Mouse (Mus musculus) embryonic facial prominence, embryonic 13.5 days (tissue): Measurements from ENCODE around the gene Slc36a4. TPM values are rescaled to one million over a fixed set of nuclear protein-coding genes. Genes with fewer than 3 reads are reported as not detected.
A peak's percentile ranks its signal among the peaks of the same experiment; 100 is the strongest.

ENCODE experiments used
- ATAC-seq: fragments of 200-750 bp; cut with Nextera tagmentation; 2 replicates; pipeline ENCODE4 v1.8.0; 2017; ENCODE audit warnings: low read depth; ENCODE audit not compliant: insufficient number of reproducible peaks, insufficient read depth, low FRiP score, low TSS enrichment
- H3K27ac ChIP-seq: fragments of 300-500 bp; sonication (generic); 2 replicates; pipeline ENCODE4 v1.5.1; 2015; ENCODE audit warnings: moderate library complexity, mild to moderate bottlenecking, inconsistent platforms
- H3K27me3 ChIP-seq: fragments of 300-500 bp; sonication (generic); 2 replicates; pipeline ENCODE4 v1.6.1; 2015; ENCODE audit warnings: mild to moderate bottlenecking, inconsistent platforms
- H3K36me3 ChIP-seq: fragments of 300-500 bp; sonication (generic); 2 replicates; pipeline ENCODE4 v1.6.1; 2015; ENCODE audit warnings: mild to moderate bottlenecking, inconsistent platforms
- H3K4me1 ChIP-seq: fragments of 300-500 bp; sonication (generic); 2 replicates; pipeline ENCODE4 v1.6.1; 2015; ENCODE audit warnings: inconsistent platforms
- H3K4me2 ChIP-seq: fragments of 300-500 bp; sonication (generic); 2 replicates; pipeline ENCODE4 v1.6.1; 2015; ENCODE audit warnings: moderate library complexity, mild to moderate bottlenecking, inconsistent platforms
- H3K4me3 ChIP-seq: fragments of 300-500 bp; sonication (generic); 2 replicates; pipeline ENCODE4 v1.5.1; 2015; ENCODE audit warnings: mild to moderate bottlenecking, inconsistent platforms
- H3K9ac ChIP-seq: fragments of 300-500 bp; sonication (generic); 2 replicates; pipeline ENCODE4 v1.6.1; 2015; ENCODE audit warnings: mild to moderate bottlenecking, inconsistent platforms
- H3K9me3 ChIP-seq: fragments of 300-500 bp; sonication (generic); 2 replicates; pipeline ENCODE4 v1.6.1; 2016; ENCODE audit warnings: inconsistent platforms
- WGBS: fragments of 180-500 bp; shearing (Covaris S2); methylation state at CpG from one replicate; pipeline ENCODE4 v1.1.7; 2015; ENCODE audit warnings: mixed read lengths; 5-methylcytosine and 5-hydroxymethylcytosine counted together
- polyA plus RNA-seq: library from polyadenylated mRNA; unstranded; fragments of >200 nt; fragmentation: Nextera tagmentation; extraction: Ambion mirVana; gene quantifications from 2 replicates; pipeline ENCODE4 v1.2.1, GENCODE M21; 2015

Slc36a4 gene
- polyA plus RNA-seq, 1 experiment from 2014 or later: 19.1 TPM

GRCm38 (mm10) chr9:15708979-15709598 is 449 bp upstream of the Slc36a4 start:
- WGBS: 17% methylated on average over 14 of the region's 14 CpGs
- H3K4me2 ChIP-seq: peak overlapping the region; percentile 74
- H3K9me3 ChIP-seq: no peaks in the 10 kb centered on the region
- H3K4me1 ChIP-seq: peaks cover 28% of the 10 kb centered on the region
- no peaks in the 10 kb centered on the region for H3K27me3 ChIP-seq
- peak overlapping the region; percentile 81 for H3K27ac ChIP-seq
- peak overlapping the region; percentile 71 for H3K4me3 ChIP-seq
- peak overlapping the region; percentile 87 for H3K9ac ChIP-seq
- peaks cover 4% of the 10 kb centered on the region; the same call in 1 of the 2 replicates for H3K36me3 ChIP-seq
- ATAC-seq: peak; percentile 33; the same call in 1 of the 2 replicates

- no peak for ATAC-seq
- Histone ChIP-seq H3K4me3 (peak overlapping the region; percentile 71), H3K9me3 (no peaks in the 10 kb centered on the region), H3K27ac (no peak overlapping the region), H3K4me2 (peak overlapping the region; percentile 74), H3K9ac (peak overlapping the region; percentile 87; the same call in 1 of the 2 replicates), H3K4me1 (peaks cover 28% of the 10 kb centered on the region), H3K27me3 (no peaks in the 10 kb centered on the region), H3K36me3 (peaks cover 4% of the 10 kb centered on the region; the same call in 1 of the 2 replicates)
- 89% methylated on average over 13 of the region's 13 CpGs for WGBS
Measured at GRCm38 (mm10) chr9:15710821-15711565, 1.5 kb downstream of the Slc36a4 start.

- no peak for ATAC-seq
- H3K4me1 ChIP-seq: peaks cover 28% of the 10 kb centered on the region
- no peak overlapping the region for H3K4me2 ChIP-seq
- peak overlapping the region; percentile 87; the same call in 1 of the 2 replicates for H3K9ac ChIP-seq
- no peak overlapping the region for H3K4me3 ChIP-seq
- H3K27ac ChIP-seq: no peak overlapping the region
- no peaks in the 10 kb centered on the region for H3K27me3 ChIP-seq
- WGBS: 91% methylated on average over 7 of the region's 7 CpGs
- H3K36me3 ChIP-seq: peaks cover 4% of the 10 kb centered on the region; the same call in 1 of the 2 replicates
- H3K9me3 ChIP-seq: no peaks in the 10 kb centered on the region
Measured at GRCm38 (mm10) chr9:15711676-15712075, 2.1 kb downstream of the Slc36a4 start.

GRCm38 (mm10) chr9:15714792-15715191 is 5.3 kb downstream of the Slc36a4 start:
- no peak for ATAC-seq
- H3K27me3 ChIP-seq: no peaks in the 10 kb centered on the region
- no peak overlapping the region for H3K27ac ChIP-seq
- H3K9me3 ChIP-seq: no peaks in the 10 kb centered on the region
- peaks cover 22% of the 10 kb centered on the region for H3K4me1 ChIP-seq
- H3K4me2 ChIP-seq: no peak overlapping the region
- WGBS: 79% methylated on average over 4 of the region's 4 CpGs
- no peak overlapping the region for H3K4me3 ChIP-seq
- no peak overlapping the region for H3K9ac ChIP-seq
- H3K36me3 ChIP-seq: peaks cover 4% of the 10 kb centered on the region; the same call in 1 of the 2 replicates

GRCm38 (mm10) chr9:15715193-15715989 is 5.9 kb downstream of the Slc36a4 start:
- 83% methylated on average over 11 of the region's 11 CpGs for WGBS
- Histone ChIP-seq H3K9ac (no peak overlapping the region), H3K4me1 (peaks cover 20% of the 10 kb centered on the region), H3K36me3 (peaks cover 4% of the 10 kb centered on the region; the same call in 1 of the 2 replicates), H3K27ac (no peak overlapping the region), H3K4me3 (no peak overlapping the region), H3K27me3 (no peaks in the 10 kb centered on the region), H3K4me2 (no peak overlapping the region), H3K9me3 (no peaks in the 10 kb centered on the region)
- no peak for ATAC-seq

GRCm38 (mm10) chr9:15717363-15717762 is 7.8 kb downstream of the Slc36a4 start:
- Histone ChIP-seq H3K4me3 (no peak overlapping the region), H3K27me3 (no peaks in the 10 kb centered on the region), H3K9me3 (no peaks in the 10 kb centered on the region), H3K27ac (no peak overlapping the region), H3K4me2 (no peak overlapping the region), H3K4me1 (0 out of 2 replicates have a peak, but pooled peaks cover 1% of the 10 kb centered on the region), H3K36me3 (peaks cover 3% of the 10 kb centered on the region), H3K9ac (no peak overlapping the region)
- WGBS: 94% methylated on average over 4 of the region's 4 CpGs
- no peak for ATAC-seq

- Histone ChIP-seq H3K36me3 (peaks cover 12% of the 10 kb centered on the region), H3K4me3 (no peak overlapping the region), H3K27ac (no peak overlapping the region), H3K9me3 (no peaks in the 10 kb centered on the region), H3K9ac (no peak overlapping the region), H3K4me2 (no peak overlapping the region), H3K27me3 (no peaks in the 10 kb centered on the region), H3K4me1 (no peaks in the 10 kb centered on the region)
- ATAC-seq: no peak
- 74% methylated on average over 6 of the region's 6 CpGs for WGBS
Measured at GRCm38 (mm10) chr9:15718295-15718694, 8.8 kb downstream of the Slc36a4 start.

GRCm38 (mm10) chr9:15719594-15719993 is 10.1 kb downstream of the Slc36a4 start:
- peaks cover 25% of the 10 kb centered on the region for H3K36me3 ChIP-seq
- 87% methylated on average over 14 of the region's 14 CpGs for WGBS
- H3K27me3 ChIP-seq: no peaks in the 10 kb centered on the region
- no peaks in the 10 kb centered on the region for H3K4me1 ChIP-seq
- ATAC-seq: no peak
- H3K27ac ChIP-seq: no peak overlapping the region
- H3K9me3 ChIP-seq: no peaks in the 10 kb centered on the region
- no peak overlapping the region for H3K9ac ChIP-seq
- no peak overlapping the region for H3K4me3 ChIP-seq
- no peak overlapping the region for H3K4me2 ChIP-seq

DNA sequence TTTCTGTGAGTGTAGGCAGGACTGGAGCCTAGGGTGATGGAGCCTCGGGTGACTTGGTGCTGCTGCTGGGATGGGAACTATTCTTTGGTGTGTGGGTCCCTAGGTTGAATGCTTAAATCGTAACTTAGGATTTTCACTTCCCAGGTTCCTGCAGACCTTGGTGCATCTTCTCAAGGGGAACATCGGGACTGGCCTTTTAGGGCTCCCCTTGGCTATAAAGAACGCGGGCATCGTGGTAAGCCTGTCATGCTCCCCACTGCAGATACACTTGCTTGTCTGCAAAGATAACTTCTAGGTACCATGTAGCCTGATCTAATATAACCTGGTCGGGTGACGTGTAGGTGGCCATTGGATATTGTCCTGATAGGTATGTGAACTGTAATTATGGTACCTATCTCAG is 11.0 kb downstream of the Slc36a4 start:
- H3K9me3 ChIP-seq: no peaks in the 10 kb centered on the region
- no peak for ATAC-seq
- H3K27me3 ChIP-seq: no peaks in the 10 kb centered on the region
- no peak overlapping the region for H3K4me2 ChIP-seq
- H3K4me1 ChIP-seq: no peaks in the 10 kb centered on the region
- H3K4me3 ChIP-seq: no peak overlapping the region
- 93% methylated on average over 8 of the region's 8 CpGs for WGBS
- H3K36me3 ChIP-seq: peaks cover 34% of the 10 kb centered on the region
- no peak overlapping the region for H3K27ac ChIP-seq
- no peak overlapping the region for H3K9ac ChIP-seq

DNA sequence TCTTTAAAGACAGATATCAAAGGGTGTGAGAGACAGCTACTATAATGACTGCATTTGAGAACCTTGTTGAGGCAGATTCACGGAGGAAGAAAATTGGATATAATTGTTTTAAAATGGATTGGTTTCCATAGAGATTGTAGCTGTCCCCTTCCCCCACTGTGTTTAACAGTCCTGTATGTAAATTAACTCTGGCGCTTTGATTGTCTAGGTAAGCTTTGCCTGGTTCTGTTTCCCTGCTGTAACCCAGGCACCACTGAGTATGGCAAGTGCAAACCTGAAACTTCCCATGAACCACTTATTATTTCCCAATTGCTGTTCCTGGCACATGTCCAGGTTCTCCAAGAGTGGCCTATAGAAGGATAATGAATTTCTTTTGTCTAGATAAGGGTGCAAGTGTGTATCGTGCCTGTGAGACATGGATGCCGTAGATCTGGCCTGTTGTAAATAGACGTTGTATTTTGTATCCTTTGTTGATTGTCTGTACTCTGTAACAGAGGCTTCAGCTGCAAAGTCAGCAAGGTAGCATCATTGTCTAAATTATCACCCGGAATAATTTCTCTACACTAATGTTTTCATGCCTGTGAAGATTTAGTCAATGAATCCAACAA is 11.8 kb downstream of the Slc36a4 start:
- no peaks in the 10 kb centered on the region for H3K4me1 ChIP-seq
- no peak for ATAC-seq
- no peak overlapping the region for H3K4me3 ChIP-seq
- no peak overlapping the region for H3K27ac ChIP-seq
- no peaks in the 10 kb centered on the region for H3K9me3 ChIP-seq
- H3K9ac ChIP-seq: no peak overlapping the region
- WGBS: 65% methylated on average over 6 of the region's 6 CpGs
- no peak overlapping the region for H3K4me2 ChIP-seq
- H3K27me3 ChIP-seq: no peaks in the 10 kb centered on the region
- peaks cover 41% of the 10 kb centered on the region for H3K36me3 ChIP-seq

DNA sequence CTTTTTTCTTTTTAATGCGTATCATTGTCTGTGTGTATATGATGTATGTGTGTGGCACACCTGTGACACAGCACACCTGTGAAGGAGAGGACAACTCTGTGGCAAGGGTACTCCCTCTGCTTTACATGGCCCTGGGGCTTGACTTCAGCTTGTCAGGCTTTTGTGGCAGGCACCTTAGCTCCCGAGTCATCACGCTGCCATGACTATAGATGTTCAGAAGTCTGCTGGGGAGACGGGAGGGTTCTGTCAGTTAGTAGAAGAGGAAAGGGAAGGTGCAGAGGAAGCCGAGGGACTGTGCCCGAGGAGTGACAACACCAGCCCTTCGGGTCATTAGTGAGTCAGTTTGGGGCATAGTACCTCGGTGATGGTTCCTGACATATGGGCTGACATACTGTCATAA is 13.0 kb downstream of the Slc36a4 start:
- H3K9me3 ChIP-seq: no peaks in the 10 kb centered on the region
- no peaks in the 10 kb centered on the region for H3K4me1 ChIP-seq
- WGBS: 86% methylated on average over 8 of the region's 8 CpGs
- H3K36me3 ChIP-seq: peaks cover 53% of the 10 kb centered on the region
- no peak overlapping the region for H3K9ac ChIP-seq
- ATAC-seq: no peak
- H3K27me3 ChIP-seq: no peaks in the 10 kb centered on the region
- H3K27ac ChIP-seq: no peak overlapping the region
- H3K4me2 ChIP-seq: no peak overlapping the region
- no peak overlapping the region for H3K4me3 ChIP-seq
